Mouse (Mus musculus): ENCODE results near the gene Srsf6. TPM values are rescaled to one million over a fixed set of nuclear protein-coding genes. Genes with fewer than 3 reads are reported as not detected.

The Srsf6 gene
- polyA plus RNA-seq, 1 experiment from 2014 or later: 95.6 TPM

- Histone ChIP-seq H3K9ac (no peak overlapping the region), H3K4me1 (replicated peaks) (no peaks in the 10 kb centered on the region), H3K4me2 (no peak overlapping the region), H3K36me3 (replicated peaks) (no peaks in the 10 kb centered on the region), H3K4me3 (replicated peaks) (no peak overlapping the region), H3K9me3 (replicated peaks) (no peaks in the 10 kb centered on the region), H3K27me3 (no peaks in the 10 kb centered on the region), H3K27ac (replicated peaks) (no peak overlapping the region)
- WGBS (ENCODE audit: insufficient replicate concordance): 64% methylated on average over 2 of the region's 2 CpGs
- ATAC-seq (ENCODE audit: insufficient read depth): no peak
These were observed 35.4 kb downstream of the Srsf6 start for GRCm38 (mm10) chr2:162966734-162967133.

- WGBS (ENCODE audit: insufficient replicate concordance): 9% methylated on average over 5 of the region's 5 CpGs
- no peak overlapping the region for H3K4me2 ChIP-seq
- H3K27me3 ChIP-seq: no peaks in the 10 kb centered on the region
- no peak overlapping the region for H3K27ac ChIP-seq (replicated peaks)
- H3K4me3 ChIP-seq (replicated peaks): no peak overlapping the region
- H3K36me3 ChIP-seq (replicated peaks): no peaks in the 10 kb centered on the region
- no peak overlapping the region for H3K9ac ChIP-seq
- no peaks in the 10 kb centered on the region for H3K9me3 ChIP-seq (replicated peaks)
- peaks cover 6% of the 10 kb centered on the region for H3K4me1 ChIP-seq (replicated peaks)
- ATAC-seq (ENCODE audit: insufficient read depth): 0 out of 2 replicates have a peak, but pooled peaks have one; percentile 23
These were observed 37.0 kb downstream of the Srsf6 start for GRCm38 (mm10) chr2:162968357-162968756.

- no peak overlapping the region for H3K4me2 ChIP-seq
- no peak overlapping the region for H3K27ac ChIP-seq (replicated peaks)
- H3K4me1 ChIP-seq (replicated peaks): peaks cover 11% of the 10 kb centered on the region
- no peaks in the 10 kb centered on the region for H3K9me3 ChIP-seq (replicated peaks)
- H3K9ac ChIP-seq: no peak overlapping the region
- ATAC-seq (ENCODE audit: insufficient read depth): no peak
- H3K27me3 ChIP-seq: no peaks in the 10 kb centered on the region
- 56% methylated on average over 3 of the region's 3 CpGs for WGBS (ENCODE audit: insufficient replicate concordance)
- H3K4me3 ChIP-seq (replicated peaks): no peak overlapping the region
- H3K36me3 ChIP-seq (replicated peaks): no peaks in the 10 kb centered on the region
These were observed 37.8 kb downstream of the Srsf6 start for GRCm38 (mm10) chr2:162969101-162969500.

GRCm38 (mm10) chr2:162970896-162971295, 39.6 kb downstream of the Srsf6 start:
- H3K4me1 ChIP-seq (replicated peaks): peaks cover 11% of the 10 kb centered on the region
- no peaks in the 10 kb centered on the region for H3K9me3 ChIP-seq (replicated peaks)
- H3K27me3 ChIP-seq: no peaks in the 10 kb centered on the region; the same call in 1 of the 2 replicates
- no peak overlapping the region for H3K4me2 ChIP-seq
- H3K36me3 ChIP-seq (replicated peaks): no peaks in the 10 kb centered on the region
- H3K27ac ChIP-seq (replicated peaks): no peak overlapping the region
- H3K9ac ChIP-seq: no peak overlapping the region
- no peak for ATAC-seq (ENCODE audit: insufficient read depth)
- 72% methylated on average over 6 of the region's 6 CpGs for WGBS (ENCODE audit: insufficient replicate concordance)
- no peak overlapping the region for H3K4me3 ChIP-seq (replicated peaks)

GRCm38 (mm10) chr2:162972752-162973151, 41.4 kb downstream of the Srsf6 start:
- H3K27ac ChIP-seq (replicated peaks): no peak overlapping the region
- H3K4me3 ChIP-seq (replicated peaks): no peak overlapping the region
- H3K9ac ChIP-seq: no peak overlapping the region
- H3K27me3 ChIP-seq: no peaks in the 10 kb centered on the region; the same call in 1 of the 2 replicates
- H3K36me3 ChIP-seq (replicated peaks): no peaks in the 10 kb centered on the region
- 17% methylated on average over 7 of the region's 7 CpGs for WGBS (ENCODE audit: insufficient replicate concordance)
- no peaks in the 10 kb centered on the region for H3K9me3 ChIP-seq (replicated peaks)
- peak; percentile 61; the same call in 1 of the 2 replicates for ATAC-seq (ENCODE audit: insufficient read depth)
- no peak overlapping the region for H3K4me2 ChIP-seq
- H3K4me1 ChIP-seq (replicated peaks): peaks cover 15% of the 10 kb centered on the region

GRCm38 (mm10) chr2:162973206-162973605, 41.9 kb downstream of the Srsf6 start:
- Histone ChIP-seq H3K4me2 (no peak overlapping the region), H3K27me3 (no peaks in the 10 kb centered on the region; the same call in 1 of the 2 replicates), H3K9ac (no peak overlapping the region), H3K4me3 (replicated peaks) (no peak overlapping the region), H3K9me3 (replicated peaks) (no peaks in the 10 kb centered on the region), H3K27ac (replicated peaks) (no peak overlapping the region), H3K4me1 (replicated peaks) (peaks cover 15% of the 10 kb centered on the region), H3K36me3 (replicated peaks) (no peaks in the 10 kb centered on the region)
- 62% methylated on average over 5 of the region's 5 CpGs for WGBS (ENCODE audit: insufficient replicate concordance)
- ATAC-seq (ENCODE audit: insufficient read depth): no peak

GRCm38 (mm10) chr2:162973637-162974036, 42.3 kb downstream of the Srsf6 start:
- H3K27me3 ChIP-seq: no peaks in the 10 kb centered on the region; the same call in 1 of the 2 replicates
- H3K27ac ChIP-seq (replicated peaks): no peak overlapping the region
- H3K9ac ChIP-seq: no peak overlapping the region
- H3K36me3 ChIP-seq (replicated peaks): no peaks in the 10 kb centered on the region
- ATAC-seq (ENCODE audit: insufficient read depth): no peak
- peaks cover 15% of the 10 kb centered on the region for H3K4me1 ChIP-seq (replicated peaks)
- WGBS (ENCODE audit: insufficient replicate concordance): 43% methylated on average over 11 of the region's 11 CpGs
- no peaks in the 10 kb centered on the region for H3K9me3 ChIP-seq (replicated peaks)
- H3K4me2 ChIP-seq: no peak overlapping the region
- H3K4me3 ChIP-seq (replicated peaks): no peak overlapping the region

- Histone ChIP-seq H3K4me1 (replicated peaks) (peaks cover 15% of the 10 kb centered on the region), H3K27me3 (no peaks in the 10 kb centered on the region; the same call in 1 of the 2 replicates), H3K4me3 (replicated peaks) (no peak overlapping the region), H3K4me2 (no peak overlapping the region), H3K9ac (no peak overlapping the region), H3K27ac (replicated peaks) (no peak overlapping the region), H3K36me3 (replicated peaks) (no peaks in the 10 kb centered on the region), H3K9me3 (replicated peaks) (no peaks in the 10 kb centered on the region)
- ATAC-seq (ENCODE audit: insufficient read depth): no peak
- WGBS (ENCODE audit: insufficient replicate concordance): 63% methylated on average over 11 of the region's 11 CpGs
These were observed 43.9 kb downstream of the Srsf6 start for GRCm38 (mm10) chr2:162975157-162975775.

GRCm38 (mm10) chr2:162976001-162976400, 44.7 kb downstream of the Srsf6 start:
- WGBS (ENCODE audit: insufficient replicate concordance): 55% methylated on average over 4 of the region's 4 CpGs
- no peak overlapping the region for H3K27ac ChIP-seq (replicated peaks)

GRCm38 (mm10) chr2:162984381-162984780, 53.1 kb downstream of the Srsf6 start:
- H3K27me3 ChIP-seq: no peaks in the 10 kb centered on the region
- no peaks in the 10 kb centered on the region for H3K36me3 ChIP-seq (replicated peaks)
- 69% methylated on average over 6 of the region's 6 CpGs for WGBS (ENCODE audit: insufficient replicate concordance)
- H3K9ac ChIP-seq: no peak overlapping the region
- no peak for ATAC-seq (ENCODE audit: insufficient read depth)
- H3K4me3 ChIP-seq (replicated peaks): no peak overlapping the region
- no peak overlapping the region for H3K4me2 ChIP-seq
- H3K9me3 ChIP-seq (replicated peaks): no peaks in the 10 kb centered on the region
- H3K27ac ChIP-seq (replicated peaks): no peak overlapping the region
- 0 out of 2 replicates have a peak, but pooled peaks cover 6% of the 10 kb centered on the region for H3K4me1 ChIP-seq (replicated peaks)

More at GRCm38 (mm10) chr2:162976001-162976400, 44.7 kb downstream of the Srsf6 start:
- Histone ChIP-seq H3K4me1 (replicated peaks) (peaks cover 15% of the 10 kb centered on the region), H3K27me3 (no peaks in the 10 kb centered on the region; the same call in 1 of the 2 replicates), H3K4me3 (replicated peaks) (no peak overlapping the region), H3K9me3 (replicated peaks) (no peaks in the 10 kb centered on the region), H3K36me3 (replicated peaks) (no peaks in the 10 kb centered on the region), H3K9ac (no peak overlapping the region), H3K4me2 (no peak overlapping the region)
- ATAC-seq (ENCODE audit: insufficient read depth): no peak

GRCm38 (mm10) chr2:162985923-162986322, 54.6 kb downstream of the Srsf6 start:
- H3K9me3 ChIP-seq (replicated peaks): no peaks in the 10 kb centered on the region
- 51% methylated on average over 3 of the region's 3 CpGs for WGBS (ENCODE audit: insufficient replicate concordance)
- H3K27me3 ChIP-seq: no peaks in the 10 kb centered on the region
- no peaks in the 10 kb centered on the region for H3K36me3 ChIP-seq (replicated peaks)
- ATAC-seq (ENCODE audit: insufficient read depth): no peak; the same call in 1 of the 2 replicates
- H3K9ac ChIP-seq: no peak overlapping the region
- H3K4me3 ChIP-seq (replicated peaks): no peak overlapping the region
- H3K4me1 ChIP-seq (replicated peaks): 0 out of 2 replicates have a peak, but pooled peaks cover 6% of the 10 kb centered on the region
- no peak overlapping the region for H3K4me2 ChIP-seq
- H3K27ac ChIP-seq (replicated peaks): 0 out of 2 replicates have a peak overlapping the region, but pooled peaks have one; percentile 29

Data from liver, embryonic 15.5 days (tissue).